Mouse (Mus musculus): ENCODE data around the gene Gpr137c.

Gpr137c gene

GRCm38 (mm10) chr14:45219281-45220089, at the start of gene Gpr137c:
Gpr137c (plus strand) TSS chr14:45219717.
- peak; percentile 99 for DNase-seq (ENCODE audit: low spot score)

- no peak for DNase-seq (ENCODE audit: low spot score)
Measured at GRCm38 (mm10) chr14:45172260-45172659, 47.3 kb upstream of the Gpr137c start.

- no peak for DNase-seq (ENCODE audit: low spot score)
Measured at GRCm38 (mm10) chr14:45175012-45175740, 44.3 kb upstream of the Gpr137c start.

GRCm38 (mm10) chr14:45179186-45179585, 40.3 kb upstream of the Gpr137c start:
- no peak for DNase-seq (ENCODE audit: low spot score)

- no peak for DNase-seq (ENCODE audit: low spot score)
Measured at GRCm38 (mm10) chr14:45179606-45180005, 39.9 kb upstream of the Gpr137c start.

GRCm38 (mm10) chr14:45181611-45182010, 37.9 kb upstream of the Gpr137c start:
- no peak for DNase-seq (ENCODE audit: low spot score)

- DNase-seq (ENCODE audit: low spot score) = no peak
Measured at GRCm38 (mm10) chr14:45190999-45191398, 28.5 kb upstream of the Gpr137c start.

GRCm38 (mm10) chr14:45200607-45201006, 18.9 kb upstream of the Gpr137c start:
- no peak for DNase-seq (ENCODE audit: low spot score)

GRCm38 (mm10) chr14:45210683-45211082, 8.8 kb upstream of the Gpr137c start:
- no peak for DNase-seq (ENCODE audit: low spot score)

- DNase-seq (ENCODE audit: low spot score) = peak; percentile 29
Measured at GRCm38 (mm10) chr14:45211431-45211830, 8.1 kb upstream of the Gpr137c start.

- DNase-seq (ENCODE audit: low spot score) = no peak
Measured at GRCm38 (mm10) chr14:45216711-45217340, 2.7 kb upstream of the Gpr137c start.

- DNase-seq (ENCODE audit: low spot score) = no peak
Measured at GRCm38 (mm10) chr14:45217693-45218092, 1.8 kb upstream of the Gpr137c start.

GRCm38 (mm10) chr14:45220090-45220956, 806 bp downstream of the Gpr137c start, which contains the start of gene Txndc16:
Txndc16 (minus strand) TSS chr14:45220328.
- peak; percentile 85 for DNase-seq (ENCODE audit: low spot score)

- DNase-seq (ENCODE audit: low spot score) = peak; percentile 45
Measured at GRCm38 (mm10) chr14:45220957-45221630, 1.6 kb downstream of the Gpr137c start.

GRCm38 (mm10) chr14:45239042-45239441, 19.5 kb downstream of the Gpr137c start:
- DNase-seq (ENCODE audit: low spot score) = no peak

GRCm38 (mm10) chr14:45241613-45242012, 22.1 kb downstream of the Gpr137c start:
- DNase-seq (ENCODE audit: low spot score) = no peak

GRCm38 (mm10) chr14:45251548-45252076, 32.1 kb downstream of the Gpr137c start:
- DNase-seq (ENCODE audit: low spot score) = no peak

GRCm38 (mm10) chr14:45263831-45264592, 44.5 kb downstream of the Gpr137c start:
- DNase-seq (ENCODE audit: low spot score) = no peak

GRCm38 (mm10) chr14:45275816-45276215, 56.3 kb downstream of the Gpr137c start:
- no peak for DNase-seq (ENCODE audit: low spot score)

GRCm38 (mm10) chr14:45282066-45282465, 62.5 kb downstream of the Gpr137c start:
- no peak for DNase-seq (ENCODE audit: low spot score)
